Mouse (Mus musculus): Measurements from ENCODE around the gene 2610044O15Rik8.

2610044O15Rik8 gene

GRCm38 (mm10) chr8:129234027-129234733 is at the start of gene 2610044O15Rik8:
Gene 2610044O15Rik8, minus strand, starts transcription at chr8:129234406.
- peak; percentile 87 to 88 for DNase-seq

GRCm38 (mm10) chr8:129265918-129266317 is 31.7 kb upstream of the 2610044O15Rik8 start:
- DNase-seq = no peak

GRCm38 (mm10) chr8:129264296-129264695 is 30.1 kb upstream of the 2610044O15Rik8 start:
- DNase-seq = no peak

GRCm38 (mm10) chr8:129263211-129263927 is 29.2 kb upstream of the 2610044O15Rik8 start:
- DNase-seq = peak; percentile 83 to 84

GRCm38 (mm10) chr8:129233664-129234026 is 561 bp downstream of the 2610044O15Rik8 start:
- DNase-seq = no peak
